Mouse (Mus musculus): ENCODE measurements around the gene Pigs.

Pigs gene

GRCm38 (mm10) chr11:78327634-78328511 is at the start of gene Pigs:
Pigs (plus strand) TSS chr11:78328415.
- in situ Hi-C loops (cut with MboI; ENCODE audit: unreplicated experiment in 2 of 2), result loop anchor here (5.0 to 10.0 kb wide), 2 partner anchors 53 to 66 kb away; partner anchors contain the start of gene 2610507B11Rik (in 1 of the 2)

GRCm38 (mm10) chr11:78278853-78279252 is 49.4 kb upstream of the Pigs start:
- in situ Hi-C loops (cut with MboI; ENCODE audit: unreplicated experiment in 2 of 2), result loop anchor here in 1 of 2 experiments (10.0 kb wide), 1 partner anchor 46 kb away; the partner anchor contains the start of genes Aldoc and Pigs

GRCm38 (mm10) chr11:78279586-78279985 is 48.6 kb upstream of the Pigs start:
- in situ Hi-C loops (cut with MboI; ENCODE audit: unreplicated experiment in 2 of 2), result loop anchor here in 1 of 2 experiments (10.0 kb wide), 1 partner anchor 45 kb away; the partner anchor contains the start of genes Aldoc and Pigs

DNA sequence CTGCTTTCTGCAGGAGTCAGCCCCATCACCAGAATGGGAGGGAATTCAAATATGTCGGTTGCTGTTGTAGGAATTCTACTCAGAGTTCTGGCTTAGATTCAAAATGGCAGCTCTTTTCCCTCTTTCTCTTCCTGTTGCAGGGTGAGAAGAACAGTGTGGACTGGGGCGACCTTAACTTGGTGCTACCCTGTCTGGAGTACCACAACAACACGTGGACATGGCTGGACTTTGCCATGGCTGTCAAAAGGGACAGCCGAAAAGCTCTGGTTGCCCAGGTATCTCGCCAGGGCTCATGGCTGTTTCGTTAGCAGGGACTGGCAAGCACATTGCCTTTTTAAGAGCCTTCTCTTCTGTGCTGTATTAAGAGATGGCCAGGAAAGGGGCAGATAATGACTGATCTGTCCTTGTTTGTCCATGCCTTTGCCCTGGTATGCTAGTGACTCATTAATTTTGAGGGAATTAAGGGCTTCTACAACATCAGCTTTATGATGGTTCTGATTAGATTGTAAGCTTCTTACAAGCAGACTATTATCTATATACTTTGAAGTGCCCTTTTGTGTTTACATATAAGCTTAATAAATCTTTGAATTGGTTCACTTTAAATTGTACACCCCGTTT is 39.0 kb upstream of the Pigs start:
- in situ Hi-C loops (cut with MboI; ENCODE audit: unreplicated experiment in 2 of 2), result no loop called here

- in situ Hi-C loops (cut with MboI; ENCODE audit: unreplicated experiment in 2 of 2), result no loop called here
These were observed 37.6 kb upstream of the Pigs start, which contains the start of gene BC030499 for GRCm38 (mm10) chr11:78290654-78291053. BC030499 (plus strand) TSS chr11:78290841.

DNA sequence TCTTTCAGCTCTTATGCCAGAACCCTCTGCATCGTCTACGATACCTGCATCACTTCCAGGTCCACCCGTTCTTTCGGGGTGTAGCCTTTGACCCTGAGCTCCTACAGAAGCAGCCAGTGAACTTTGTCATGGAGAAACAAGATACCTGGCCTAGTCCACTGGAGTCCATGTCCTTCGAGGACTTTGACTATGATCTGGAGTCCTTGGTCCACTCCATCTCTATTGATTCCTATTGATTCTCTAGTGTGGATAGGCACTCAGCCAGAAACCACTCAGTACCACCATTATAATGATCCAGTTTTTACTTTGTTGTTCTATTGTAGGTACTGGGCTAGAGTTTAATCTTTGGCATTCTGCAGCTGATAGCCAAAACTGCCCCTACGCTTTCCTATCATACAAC is 33.6 kb upstream of the Pigs start:
- in situ Hi-C loops (cut with MboI; ENCODE audit: unreplicated experiment in 2 of 2), result no loop called here

DNA sequence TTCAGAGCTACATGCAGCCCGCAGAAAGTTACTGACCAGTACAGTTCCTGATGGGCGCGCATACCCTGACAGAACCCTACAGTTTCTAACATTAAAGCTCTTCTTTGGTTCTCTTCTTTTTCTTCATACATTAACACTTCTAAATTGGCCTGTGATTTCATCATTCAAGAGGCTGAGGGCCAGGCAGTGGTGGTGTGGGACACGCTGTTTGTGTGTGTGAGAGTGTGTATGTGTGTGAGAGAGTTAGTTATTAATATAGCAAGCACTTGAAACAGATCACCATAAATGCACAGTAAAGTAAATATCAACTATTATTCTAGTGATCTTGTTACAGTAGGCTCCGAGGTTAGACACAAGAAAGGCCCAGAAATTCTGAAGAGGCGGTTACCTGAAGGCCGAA is 27.3 kb upstream of the Pigs start:
- in situ Hi-C loops (cut with MboI; ENCODE audit: unreplicated experiment in 2 of 2), result no loop called here

- in situ Hi-C loops (cut with MboI; ENCODE audit: unreplicated experiment in 2 of 2), result no loop called here
These were observed 26.7 kb upstream of the Pigs start, which contains the start of gene Spag5 for GRCm38 (mm10) chr11:78301357-78302084. Spag5 (plus strand) TSS chr11:78301529.

- in situ Hi-C loops (cut with MboI; ENCODE audit: unreplicated experiment in 2 of 2), result no loop called here
These were observed 22.9 kb upstream of the Pigs start for GRCm38 (mm10) chr11:78305272-78305671.

DNA sequence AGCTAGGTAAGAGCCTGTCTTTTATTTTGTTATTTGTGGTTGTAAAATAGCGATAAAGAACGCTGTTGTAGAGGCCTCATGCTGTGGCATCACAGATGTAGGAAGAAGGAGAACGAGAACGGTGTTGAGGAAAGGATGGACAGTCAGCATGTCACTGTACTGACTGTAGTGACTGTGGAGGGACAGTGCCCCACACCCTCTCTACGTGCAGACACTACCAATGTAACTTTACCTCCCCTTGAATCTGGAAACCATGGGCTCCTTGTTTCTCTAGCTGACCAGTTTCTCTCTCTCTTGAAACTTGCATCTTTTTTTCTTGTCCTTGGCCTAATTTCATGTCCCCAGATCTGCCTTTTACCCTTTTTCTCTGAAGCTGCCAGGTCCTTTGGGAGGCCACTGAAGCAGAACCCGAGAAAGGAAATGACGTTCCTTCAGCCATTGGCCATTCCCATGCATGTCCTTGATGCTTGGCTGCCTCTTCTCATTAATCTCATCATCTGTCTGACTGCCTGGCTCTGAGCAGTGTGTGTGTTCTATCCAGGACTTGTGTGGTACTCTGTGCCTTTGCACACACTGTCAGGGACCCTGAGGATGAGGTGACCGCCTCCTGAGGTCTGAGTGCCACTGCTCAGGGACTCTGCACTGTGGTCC is 17.2 kb upstream of the Pigs start:
- in situ Hi-C loops (cut with MboI; ENCODE audit: unreplicated experiment in 2 of 2), result no loop called here

- in situ Hi-C loops (cut with MboI; ENCODE audit: unreplicated experiment in 2 of 2), result no loop called here
These were observed 14.6 kb upstream of the Pigs start for GRCm38 (mm10) chr11:78313662-78314061.

DNA sequence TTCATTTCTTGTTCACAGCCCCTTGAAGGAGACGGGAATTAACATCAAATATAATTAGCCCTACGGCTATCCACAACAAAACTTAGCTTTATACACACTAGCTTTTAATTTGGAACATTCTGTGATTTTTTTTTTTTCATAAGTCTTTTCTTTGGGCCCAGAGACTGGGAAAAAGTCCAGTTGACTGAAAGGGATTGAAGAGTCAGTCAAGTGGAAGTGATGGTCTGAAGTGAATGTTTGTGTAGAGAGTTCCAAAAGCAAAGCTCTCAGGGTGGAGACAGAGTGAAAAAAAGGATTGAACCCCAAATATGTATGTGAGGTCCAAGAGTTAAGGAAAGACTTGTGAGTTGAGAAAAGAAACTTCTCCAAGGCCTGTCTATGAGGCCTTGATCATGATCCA is 9.8 kb upstream of the Pigs start:
- in situ Hi-C loops (cut with MboI; ENCODE audit: unreplicated experiment in 2 of 2), result no loop called here

- in situ Hi-C loops (cut with MboI; ENCODE audit: unreplicated experiment in 2 of 2), result loop anchor here in 1 of 2 experiments (10.0 kb wide), 1 partner anchor 47 kb away; no protein-coding TSS in a partner anchor
These were observed 6.0 kb upstream of the Pigs start for GRCm38 (mm10) chr11:78322076-78322831.

DNA sequence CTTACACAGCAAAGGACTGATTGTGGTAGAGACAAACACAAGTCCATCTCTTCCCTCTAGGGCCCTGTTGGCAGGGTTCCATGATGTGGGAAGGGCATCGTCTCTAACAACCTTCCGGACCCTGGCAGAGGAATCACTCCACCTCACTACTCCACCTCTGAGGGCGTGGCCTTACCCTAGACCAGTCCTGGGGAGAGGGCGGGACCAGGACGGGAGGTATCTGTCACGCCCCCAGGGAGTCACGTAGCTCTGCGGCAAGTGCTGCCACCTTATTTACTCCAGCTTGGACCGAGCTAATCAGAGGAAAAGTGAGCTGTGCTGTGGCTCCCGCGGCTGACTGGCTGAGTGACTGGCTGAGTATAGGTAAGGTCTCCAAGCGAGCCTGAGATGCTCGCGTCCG is 5.4 kb upstream of the Pigs start, which contains the start of gene Aldoc:
Aldoc (plus strand) TSS at position 109 of the 400 bp plus-strand sequence.
- in situ Hi-C loops (cut with MboI; ENCODE audit: unreplicated experiment in 2 of 2), result loop anchor here in 1 of 2 experiments (10.0 kb wide), 1 partner anchor 48 kb away; no protein-coding TSS in a partner anchor

- in situ Hi-C loops (cut with MboI; ENCODE audit: unreplicated experiment in 2 of 2), result loop anchor here in 1 of 2 experiments (10.0 kb wide), 1 partner anchor 49 kb away; no protein-coding TSS in a partner anchor
These were observed 4.0 kb upstream of the Pigs start for GRCm38 (mm10) chr11:78324000-78324785.

- in situ Hi-C loops (cut with MboI; ENCODE audit: unreplicated experiment in 2 of 2), result loop anchor here (5.0 to 10.0 kb wide), 2 partner anchors 50 to 63 kb away; partner anchors contain the start of gene 2610507B11Rik (in 1 of the 2)
These were observed 3.2 kb upstream of the Pigs start for GRCm38 (mm10) chr11:78324965-78325364.

DNA sequence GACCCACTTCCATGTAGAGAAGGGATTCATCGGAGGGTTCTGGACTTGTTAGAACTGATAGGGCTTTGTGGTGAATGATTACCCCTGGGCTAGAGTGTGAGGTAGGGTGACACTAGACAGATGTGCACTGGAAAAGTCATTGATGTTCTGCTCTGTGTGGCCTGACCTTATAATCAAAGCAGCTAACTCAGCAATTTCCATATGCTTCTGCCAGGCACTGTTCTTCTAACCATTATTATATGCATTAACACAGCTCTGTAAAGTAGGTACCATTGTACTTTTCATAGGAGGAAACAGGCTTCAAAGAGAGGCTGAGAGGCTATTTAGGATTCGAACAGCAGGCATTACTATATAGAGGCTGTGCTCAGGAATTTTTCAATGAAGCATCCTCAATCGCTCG is 1.0 kb upstream of the Pigs start:
- in situ Hi-C loops (cut with MboI; ENCODE audit: unreplicated experiment in 2 of 2), result loop anchor here (5.0 to 10.0 kb wide), 2 partner anchors 52 to 65 kb away; partner anchors contain the start of gene 2610507B11Rik (in 1 of the 2)

DNA sequence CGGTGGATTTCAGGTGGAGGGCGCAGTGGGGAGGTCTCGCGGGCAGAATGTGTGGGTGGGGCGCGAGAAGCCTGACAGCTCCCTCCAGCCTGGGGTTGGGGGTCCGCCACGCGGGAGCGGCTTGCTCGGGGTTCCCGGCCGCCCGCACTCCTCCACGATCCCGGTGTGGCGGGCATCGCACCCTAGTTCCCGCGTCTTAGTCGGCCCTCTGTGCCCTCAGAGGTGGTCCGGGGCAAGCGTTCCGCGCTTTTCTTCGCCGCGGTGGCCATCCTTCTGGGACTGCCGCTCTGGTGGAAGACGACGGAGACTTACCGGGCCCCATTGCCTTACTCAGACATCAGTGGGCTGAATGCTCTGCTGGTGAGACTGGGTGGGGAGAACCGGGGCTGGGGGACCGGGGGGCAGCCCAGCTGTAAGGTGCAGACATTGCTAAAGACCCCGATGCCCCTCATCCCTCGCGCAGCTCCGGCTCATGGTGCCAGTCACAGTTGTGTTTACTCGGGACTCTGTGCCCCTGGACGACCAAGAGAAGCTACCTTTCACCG is 369 bp downstream of the Pigs start:
- in situ Hi-C loops (cut with MboI; ENCODE audit: unreplicated experiment in 2 of 2), result loop anchor here (5.0 to 10.0 kb wide), 2 partner anchors 54 to 66 kb away; partner anchors contain the start of gene 2610507B11Rik (in 1 of the 2)
